Mouse (Mus musculus) megakaryocyte-erythroid progenitor cell, adult 5-6 weeks (primary cell): ENCODE data around the gene 9530053A07Rik. TPM values are rescaled to one million over a fixed set of nuclear protein-coding genes. Genes with fewer than 3 reads are reported as not detected.
A peak's percentile ranks its signal among the peaks of the same experiment; 100 is the strongest.
"Not testable (repeated sequence)": the region's sequence is repeated elsewhere in the genome, so short reads cannot be mapped to it uniquely, and the experiment has no call there.

ENCODE experiments used
- ATAC-seq: replicated peaks from 2 replicates; pipeline ENCODE4 v1.8.0; 2016; ENCODE audit warnings: mild to moderate bottlenecking, inconsistent platforms; ENCODE audit not compliant: severe bottlenecking, poor library complexity, low FRiP score, low TSS enrichment
- total RNA-seq, 2 experiments: library from RNA; stranded (forward) in 1 of 2; stranded (reverse) in 1 of 2; fragments of 200-1000, 215-1000 nt in 1 of 2; fragments of >200 nt in 1 of 2; fragmentation: Nextera tagmentation in 1 of 2; gene quantifications; 2 replicates each; pipeline ENCODE4 v1.2.3; 2014 to 2017

The 9530053A07Rik gene
- total RNA-seq (2014; fragmentation: Nextera tagmentation) = not detected in 2 replicates
- not detected in 2 replicates for total RNA-seq (2017)

DNA sequence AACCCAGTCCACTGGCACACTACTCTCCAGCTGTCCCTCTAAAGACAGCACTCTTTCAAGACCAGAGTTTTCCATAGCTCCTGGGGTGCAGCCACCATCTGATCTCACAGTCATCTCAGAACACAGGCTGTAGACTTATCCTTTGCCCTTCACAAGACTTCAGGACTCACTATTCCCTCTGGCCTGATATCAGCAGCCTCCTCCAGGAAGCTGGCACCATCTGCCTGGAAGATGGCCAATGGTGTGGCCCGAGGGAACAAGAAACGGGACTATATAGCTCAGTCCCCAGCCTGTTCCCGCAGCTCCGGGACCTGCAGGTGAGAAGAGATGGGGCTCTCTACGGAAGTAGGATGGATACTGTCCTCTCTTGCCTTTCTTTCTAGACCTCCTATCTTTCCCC is at the start of gene 9530053A07Rik:
Gene 9530053A07Rik (plus strand): TSS at position 301 of the 400 bp plus-strand sequence.
- no peak for ATAC-seq

DNA sequence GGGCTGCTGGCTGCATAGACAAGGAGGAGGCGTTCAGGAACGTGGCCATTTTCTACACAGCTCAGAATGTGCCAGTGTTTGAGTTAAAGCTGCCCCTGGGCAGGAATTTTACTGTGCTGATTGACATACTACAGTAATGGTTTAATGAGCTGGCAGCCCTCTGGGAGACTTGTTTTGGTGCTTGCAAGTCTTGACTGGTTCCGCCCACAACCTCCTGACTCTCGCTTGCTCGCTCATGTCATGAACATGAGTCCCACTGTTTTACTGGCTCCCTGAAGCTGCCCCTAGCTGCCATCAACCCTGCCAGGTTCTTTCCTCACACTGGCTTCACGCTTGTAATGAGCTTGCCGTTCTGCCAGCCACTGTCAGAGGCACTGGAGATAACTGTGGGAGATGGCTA is 45.1 kb upstream of the 9530053A07Rik start:
- ATAC-seq = no peak

DNA sequence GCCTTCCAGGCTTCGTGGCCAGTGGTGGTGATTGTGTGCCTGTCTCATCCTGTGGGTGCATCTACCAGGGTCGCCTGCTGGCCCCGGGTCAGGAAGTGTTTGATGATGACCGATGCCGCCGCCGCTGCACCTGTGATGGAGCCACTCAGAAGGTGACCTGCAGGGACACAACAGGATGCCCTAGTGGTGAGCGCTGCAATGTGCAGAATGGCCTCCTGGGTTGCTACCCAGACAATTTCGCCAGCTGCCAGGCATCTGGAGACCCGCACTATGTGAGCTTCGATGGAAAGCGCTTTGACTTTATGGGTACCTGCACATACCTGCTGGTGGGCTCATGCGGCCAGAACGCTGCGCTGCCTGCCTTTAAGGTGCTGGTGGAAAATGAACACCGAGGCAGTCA is 43.0 kb upstream of the 9530053A07Rik start:
- no peak for ATAC-seq

DNA sequence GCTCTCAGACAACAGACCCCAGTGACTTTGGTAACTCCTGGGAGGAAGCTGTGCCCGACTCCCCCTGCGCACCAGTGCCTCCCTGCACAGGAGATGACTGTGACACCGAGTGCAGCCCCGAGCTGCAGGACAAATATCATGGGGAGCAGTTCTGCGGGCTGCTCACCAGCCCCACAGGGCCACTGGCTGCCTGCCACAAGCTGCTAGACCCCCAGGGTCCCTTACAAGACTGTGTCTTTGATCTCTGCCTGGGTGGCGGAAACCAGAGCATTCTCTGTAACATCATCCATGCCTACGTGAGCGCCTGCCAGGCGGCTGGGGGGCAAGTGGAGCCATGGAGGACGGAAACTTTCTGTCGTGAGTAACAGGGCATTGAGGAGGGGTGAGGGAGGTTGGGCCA is 35.7 kb upstream of the 9530053A07Rik start:
- ATAC-seq = no peak

DNA sequence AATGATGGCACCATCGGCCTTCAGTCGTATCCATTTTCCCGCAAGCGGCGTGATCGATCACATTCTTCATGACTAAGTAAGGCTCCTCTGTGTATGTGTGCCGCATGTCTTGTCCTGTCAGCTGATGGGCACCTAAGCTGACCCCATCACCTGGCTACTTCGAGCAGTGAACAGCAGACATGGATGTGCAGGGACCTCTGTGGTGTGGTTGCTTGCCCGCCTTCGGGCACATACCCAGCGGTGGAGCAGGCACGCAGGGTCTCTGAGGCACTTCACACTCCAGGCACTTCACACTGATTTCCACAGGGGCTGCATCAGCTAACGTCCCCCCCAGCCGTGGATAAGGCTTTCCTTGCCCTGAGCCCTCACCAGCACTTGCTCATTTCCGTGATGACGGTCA is 30.2 kb upstream of the 9530053A07Rik start:
- ATAC-seq = no peak

DNA sequence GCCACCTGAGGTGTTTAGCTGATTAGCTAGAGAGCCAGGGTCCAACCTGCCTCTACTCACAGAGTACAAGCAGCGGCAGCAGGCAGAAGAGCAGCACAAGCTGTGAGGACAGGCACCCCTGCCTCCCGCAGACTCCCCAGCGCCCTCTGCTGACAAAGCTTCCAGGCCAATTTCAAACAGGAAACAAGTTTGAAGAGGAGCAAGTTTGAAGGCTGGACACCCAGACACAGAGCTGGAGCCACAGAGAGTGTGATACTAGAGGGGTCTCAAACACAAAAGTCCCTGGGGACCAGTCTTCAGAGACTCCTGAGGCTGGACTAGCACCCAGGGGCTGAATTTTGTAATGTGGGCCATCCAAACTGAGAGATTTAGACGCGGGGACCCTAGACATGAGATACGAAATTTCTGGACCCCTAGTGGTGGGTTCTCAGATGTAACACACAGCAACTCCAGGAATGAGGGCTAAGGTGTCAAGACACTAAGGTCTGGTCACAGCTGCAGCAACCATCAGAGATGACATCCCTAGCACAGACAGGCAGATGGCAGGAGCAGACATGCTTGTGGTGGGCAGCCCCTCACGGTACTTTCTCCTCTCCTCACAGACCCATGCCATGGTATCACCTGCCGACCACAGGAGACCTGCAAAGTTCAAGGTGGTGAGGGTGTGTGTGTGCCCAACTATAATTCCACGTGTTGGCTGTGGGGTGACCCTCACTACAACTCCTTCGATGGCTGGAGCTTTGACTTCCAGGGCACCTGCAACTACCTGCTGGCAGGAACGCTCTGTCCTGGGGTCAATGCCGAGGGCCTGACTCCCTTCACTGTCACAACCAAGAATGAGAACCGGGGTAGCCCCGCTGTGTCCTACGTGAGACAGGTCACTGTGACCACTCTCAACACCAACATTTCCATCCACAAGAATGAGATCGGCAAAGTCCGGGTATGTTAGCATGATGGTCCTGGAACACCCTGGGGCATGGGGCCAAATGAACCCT is 28.4 kb upstream of the 9530053A07Rik start:
- ATAC-seq = no peak

DNA sequence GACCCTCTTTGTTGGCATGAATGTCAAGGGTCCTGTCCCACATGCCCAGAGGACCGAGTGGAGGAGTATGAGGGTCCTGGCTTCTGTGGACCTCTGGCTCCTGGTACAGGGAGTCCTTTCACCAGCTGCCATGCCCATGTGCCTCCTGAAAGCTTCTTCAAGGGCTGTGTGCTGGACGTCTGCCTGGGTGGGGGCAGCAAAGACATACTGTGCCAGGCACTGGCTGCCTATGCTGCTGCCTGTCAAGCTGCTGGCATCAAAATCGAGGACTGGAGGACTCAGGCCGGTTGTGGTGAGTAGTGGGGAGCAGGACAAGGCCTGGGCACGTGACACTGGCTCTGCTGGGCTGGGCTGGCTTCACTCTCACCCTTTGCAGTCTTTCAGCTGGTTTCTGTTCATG is 26.3 kb upstream of the 9530053A07Rik start:
- not testable (repeated sequence) for ATAC-seq

DNA sequence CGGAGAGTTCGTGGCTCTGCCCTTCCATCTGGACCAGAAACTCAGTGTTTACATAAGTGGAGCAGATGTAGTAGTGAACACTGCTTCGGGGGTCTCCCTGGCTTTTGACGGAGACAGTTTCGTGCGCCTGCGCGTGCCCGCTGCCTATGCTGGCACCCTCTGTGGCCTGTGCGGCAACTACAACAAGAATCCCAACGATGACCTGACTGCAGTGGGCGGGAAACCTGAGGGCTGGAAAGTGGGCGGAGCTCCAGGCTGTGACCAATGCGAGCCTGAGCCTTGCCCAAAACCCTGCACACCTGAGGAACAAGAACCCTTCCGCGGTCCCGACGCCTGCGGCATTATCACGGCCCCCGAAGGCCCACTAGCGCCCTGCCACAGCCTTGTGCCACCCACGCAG is 24.6 kb upstream of the 9530053A07Rik start:
- no peak for ATAC-seq

DNA sequence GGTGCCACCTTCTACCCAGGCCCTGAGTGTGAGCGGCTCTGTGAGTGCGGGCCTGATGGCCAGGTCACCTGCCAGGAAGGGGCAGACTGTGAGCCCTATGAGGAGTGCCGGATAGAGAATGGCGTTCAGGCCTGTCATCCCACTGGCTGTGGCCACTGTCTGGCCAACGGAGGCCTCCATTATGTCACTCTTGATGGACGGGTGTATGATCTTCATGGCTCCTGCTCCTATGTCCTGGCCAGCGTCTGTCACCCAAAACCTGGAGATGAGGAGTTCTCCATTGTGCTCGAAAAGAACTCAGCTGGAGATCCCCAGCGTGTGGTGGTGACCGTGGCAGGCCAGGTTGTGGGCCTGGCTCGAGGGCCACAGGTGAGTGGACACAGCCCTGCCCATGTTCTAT is 23.0 kb upstream of the 9530053A07Rik start:
- no peak for ATAC-seq

DNA sequence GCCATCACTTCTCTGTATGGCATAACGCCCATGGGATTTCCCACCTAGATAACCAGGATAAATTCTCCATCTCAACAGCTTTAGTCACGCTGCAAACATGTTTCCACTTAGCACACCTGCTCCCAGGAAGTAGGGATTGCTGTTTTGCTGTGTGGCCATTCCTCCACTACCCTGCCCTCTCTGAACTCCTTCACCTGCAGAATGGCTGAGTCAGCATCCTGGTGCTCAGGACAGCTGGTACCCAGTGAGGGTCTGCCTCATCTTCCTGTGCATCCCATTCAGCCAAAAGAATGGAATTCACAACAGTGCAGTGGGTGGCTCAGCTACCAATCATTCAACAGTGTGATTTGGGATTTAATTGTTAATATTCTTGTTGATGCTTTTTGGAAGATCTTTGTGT is 14.6 kb upstream of the 9530053A07Rik start:
- ATAC-seq = no peak

DNA sequence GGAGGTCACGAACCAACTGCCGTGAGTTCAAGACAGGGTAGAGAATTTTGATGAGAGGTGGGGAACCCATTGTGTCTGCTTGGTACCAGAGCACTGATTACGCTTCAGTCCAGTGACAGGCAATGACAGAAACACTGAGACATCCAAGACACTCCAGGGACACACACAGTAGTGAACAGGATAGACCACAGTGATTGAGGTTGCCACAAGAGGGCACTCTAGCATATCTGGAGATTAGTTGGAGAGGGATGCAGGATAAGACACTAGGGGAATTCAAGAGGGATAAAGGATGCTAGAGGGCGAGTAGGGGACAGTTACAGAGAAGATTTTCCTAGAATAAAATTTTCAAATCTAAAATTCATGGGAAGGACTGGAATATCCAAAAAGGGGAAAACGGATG is 8.3 kb downstream of the 9530053A07Rik start:
- ATAC-seq = no peak

DNA sequence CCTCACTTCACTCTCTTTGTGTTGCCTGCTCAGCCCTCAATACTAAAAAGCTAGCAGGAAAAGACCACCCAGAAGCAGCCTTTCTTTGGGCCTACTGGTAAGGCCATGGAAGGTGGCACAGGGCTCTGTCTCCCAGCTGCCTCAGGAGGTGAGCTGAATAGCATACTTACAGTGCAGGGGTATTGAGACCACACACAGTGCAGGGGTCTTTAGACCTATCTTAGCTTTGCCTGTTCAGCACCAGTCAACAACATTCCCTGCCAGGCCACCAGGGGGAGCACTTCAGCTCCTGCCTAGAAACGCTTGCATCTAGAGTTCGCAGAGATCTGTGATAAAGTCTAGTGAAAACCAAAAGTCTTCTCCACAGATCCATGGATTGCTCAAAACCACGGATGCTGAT is 19.0 kb downstream of the 9530053A07Rik start:
- peak; percentile 46; the same call in 1 of the 2 replicates for ATAC-seq

DNA sequence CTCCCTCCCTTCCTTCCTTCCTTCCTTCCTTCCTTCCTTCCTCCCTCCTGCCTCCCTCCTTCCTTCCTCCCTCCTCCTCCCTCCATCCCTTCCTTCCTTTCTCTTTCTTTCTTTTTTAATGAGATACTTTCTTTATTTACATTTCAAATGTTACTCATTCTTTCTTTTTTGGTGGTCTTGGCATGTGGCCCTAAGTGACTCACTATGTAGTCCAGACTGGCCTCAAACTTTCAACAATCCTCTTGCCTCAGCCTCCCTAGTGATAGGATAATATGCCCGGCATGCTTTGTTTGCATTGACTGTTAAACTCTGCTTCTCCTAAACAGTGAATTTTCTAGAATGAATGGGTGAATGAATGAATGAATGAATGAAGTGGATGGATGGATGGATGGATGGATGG is 20.6 kb downstream of the 9530053A07Rik start:
- no peak for ATAC-seq

DNA sequence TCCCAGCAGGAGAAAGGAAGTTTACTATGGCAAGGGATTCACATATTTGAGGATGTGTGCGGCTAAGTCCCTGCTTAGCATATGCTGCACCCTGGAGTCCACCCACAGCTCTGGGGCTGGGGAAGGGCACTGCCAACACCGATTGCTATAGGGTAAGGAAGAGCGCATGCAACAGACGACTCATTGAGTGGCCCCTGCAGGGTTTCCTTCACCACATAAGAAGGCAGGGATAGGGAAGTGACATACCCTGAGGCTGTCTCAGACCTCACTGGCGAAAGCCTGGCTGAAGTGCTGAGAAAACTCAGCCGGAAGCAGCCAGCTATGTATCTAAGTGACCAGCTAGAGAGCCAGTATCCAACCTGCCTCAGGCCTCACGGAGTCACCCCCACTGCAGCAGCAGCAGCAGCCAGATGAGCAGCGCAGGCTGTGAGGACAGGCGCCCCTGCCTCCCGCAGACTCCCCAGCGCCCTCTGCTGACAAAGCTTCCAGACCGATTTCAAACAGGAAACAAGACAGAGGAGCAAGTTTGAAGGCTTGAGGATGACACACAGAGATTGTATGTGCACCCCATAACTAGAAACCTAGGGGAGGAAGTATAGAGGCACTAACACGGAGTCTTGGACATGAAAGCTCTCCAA is 22.4 kb downstream of the 9530053A07Rik start:
- no peak for ATAC-seq

DNA sequence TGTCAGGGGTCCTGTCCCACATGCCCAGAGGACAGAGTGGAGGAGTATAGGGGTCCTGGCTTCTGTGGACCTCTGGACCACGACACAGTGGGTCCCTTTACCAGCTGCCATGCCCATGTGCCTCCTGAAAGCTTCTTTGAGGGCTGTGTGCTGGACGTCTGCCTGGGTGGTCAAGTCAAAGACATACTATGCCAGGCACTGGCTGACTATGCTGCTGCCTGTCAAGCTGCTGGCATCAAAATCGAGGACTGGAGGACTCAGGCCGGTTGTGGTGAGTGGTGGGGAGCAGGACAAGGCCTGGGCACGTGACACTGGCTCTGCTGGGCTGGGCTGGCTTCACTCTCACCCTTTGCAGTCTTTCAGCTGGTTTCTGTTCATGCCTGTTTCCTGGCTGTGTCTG is 24.3 kb downstream of the 9530053A07Rik start:
- ATAC-seq = not testable (repeated sequence)

DNA sequence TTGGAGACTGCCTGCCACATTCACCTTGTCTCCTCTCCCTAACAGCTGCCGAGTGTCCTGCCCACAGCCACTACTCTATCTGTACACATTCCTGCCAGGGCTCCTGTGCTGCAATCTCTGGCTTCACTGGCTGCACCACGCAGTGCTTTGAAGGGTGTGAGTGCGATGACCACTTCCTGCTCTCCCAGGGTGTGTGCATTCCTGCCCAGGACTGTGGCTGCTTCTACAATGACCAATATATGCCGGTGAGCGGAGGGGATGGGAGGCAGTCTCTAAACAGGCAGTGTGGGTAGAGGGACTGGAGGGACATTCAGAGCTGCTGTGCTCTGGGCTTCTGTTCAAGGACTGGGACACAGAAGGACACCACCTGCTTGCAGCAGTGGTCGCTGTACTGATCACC is 30.0 kb downstream of the 9530053A07Rik start:
- ATAC-seq = no peak

DNA sequence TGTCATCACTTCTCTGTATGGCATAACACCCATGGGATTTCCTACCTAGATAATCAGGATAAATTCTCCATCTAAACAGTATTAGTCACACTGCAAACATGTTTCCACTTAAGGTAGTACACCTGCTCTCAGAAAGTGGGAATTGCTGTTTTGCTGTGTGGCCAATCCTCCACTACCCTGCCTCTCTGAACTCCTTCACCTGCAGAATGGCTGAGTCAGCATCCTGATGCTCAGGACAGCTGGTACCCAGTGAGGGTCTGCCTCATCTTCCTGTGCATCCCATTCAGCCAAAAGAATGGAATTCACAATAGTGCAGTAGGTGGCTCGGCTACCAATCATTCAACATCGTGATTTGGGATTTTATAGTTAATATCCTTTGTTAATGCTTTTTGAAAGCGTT is 30.6 kb downstream of the 9530053A07Rik start:
- ATAC-seq = no peak

DNA sequence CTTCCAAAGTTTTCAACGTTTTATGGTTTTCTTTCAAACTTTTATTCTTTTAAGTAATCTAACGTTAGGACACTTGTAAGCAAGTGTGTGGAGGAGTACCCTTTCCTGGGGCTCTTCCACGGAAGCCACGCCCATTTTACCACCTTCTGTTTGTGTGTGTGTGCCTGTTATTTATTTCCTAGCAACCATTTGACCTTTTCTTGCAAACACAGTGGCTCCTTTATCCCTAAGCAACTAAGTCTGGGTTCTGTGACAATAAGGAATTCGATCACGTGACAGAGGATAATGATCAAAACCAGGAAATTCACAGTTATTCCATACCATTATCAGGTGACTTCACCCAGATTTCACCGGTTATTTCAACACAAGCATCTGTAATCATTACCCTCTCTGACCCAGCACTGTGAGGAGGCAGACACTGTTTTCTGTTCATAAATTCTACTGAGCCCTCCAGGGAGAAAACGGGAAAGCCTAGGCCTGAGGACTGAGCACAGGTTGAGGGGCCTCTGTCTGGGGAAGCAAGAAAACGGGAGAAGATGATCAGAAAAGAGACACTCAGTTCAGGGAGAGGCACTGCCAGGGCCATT is 32.0 kb downstream of the 9530053A07Rik start:
- no peak for ATAC-seq

DNA sequence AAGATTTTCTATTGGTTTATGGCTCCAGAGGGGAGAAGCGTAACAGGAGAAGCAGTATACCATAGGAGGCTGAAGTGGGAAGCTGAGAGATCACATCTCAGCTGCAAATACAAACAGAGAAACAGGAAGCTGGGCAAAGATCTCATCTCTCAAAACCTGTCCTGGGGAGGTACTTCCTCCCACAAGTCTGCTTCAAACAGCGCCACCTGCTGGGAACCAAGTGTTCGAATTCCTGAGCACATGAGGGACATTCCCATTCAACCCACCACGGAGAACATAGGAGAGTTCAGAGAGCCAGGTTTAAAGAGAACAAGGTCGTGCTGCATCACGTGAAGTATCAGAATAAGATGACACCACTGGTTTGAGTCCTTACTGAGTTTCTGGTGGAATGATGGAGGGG is 36.1 kb downstream of the 9530053A07Rik start:
- no peak for ATAC-seq
